Mouse (Mus musculus) lung, embryonic 16.5 days (tissue): Measurements from ENCODE around the gene Fam163b. TPM values are rescaled to one million over a fixed set of nuclear protein-coding genes. Genes with fewer than 3 reads are reported as not detected.

ENCODE experiments used
- ATAC-seq: fragments of 200-750 bp; cut with Nextera tagmentation; 2 replicates; pipeline ENCODE4 v1.8.0; 2017; ENCODE audit warnings: low read depth, mild to moderate bottlenecking, moderate library complexity
- H3K27ac ChIP-seq: fragments of 300-500 bp; sonication (generic); 2 replicates; pipeline ENCODE4 v1.5.1; 2014; ENCODE audit warnings: mild to moderate bottlenecking, control low read depth, low read length
- H3K27me3 ChIP-seq: fragments of 300-500 bp; sonication (generic); 2 replicates; pipeline ENCODE4 v1.6.1; 2014; ENCODE audit warnings: low read depth, low read length, mixed read lengths; ENCODE audit not compliant: control insufficient read depth, insufficient read depth
- H3K36me3 ChIP-seq: fragments of 300-500 bp; sonication (generic); 2 replicates; pipeline ENCODE4 v1.6.1; 2014; ENCODE audit warnings: low read length; ENCODE audit not compliant: control insufficient read depth, insufficient read depth
- H3K4me1 ChIP-seq: fragments of 300-500 bp; sonication (generic); replicated peaks from 2 replicates; pipeline ENCODE4 v1.6.1; 2014; ENCODE audit warnings: low read length, mixed read lengths; ENCODE audit not compliant: control insufficient read depth, insufficient read depth
- H3K4me2 ChIP-seq: fragments of 300-500 bp; sonication (generic); 2 replicates; pipeline ENCODE4 v1.6.1; 2014; ENCODE audit warnings: low read depth, low read length, control low read depth
- H3K4me3 ChIP-seq: fragments of 300-500 bp; sonication (generic); 2 replicates; pipeline ENCODE4 v1.5.1; 2014; ENCODE audit warnings: mild to moderate bottlenecking, low read length, control low read depth
- H3K9ac ChIP-seq: fragments of 300-500 bp; sonication (generic); 2 replicates; pipeline ENCODE4 v1.6.1; 2014; ENCODE audit warnings: low read length, control low read depth
- H3K9me3 ChIP-seq: fragments of 300-500 bp; sonication (generic); 2 replicates; pipeline ENCODE4 v1.6.1; 2016; ENCODE audit warnings: low read length; ENCODE audit not compliant: control insufficient read depth
- WGBS: fragments of 180-500 bp; shearing (Covaris S2); extraction: QIAGEN DNeasy Blood & Tissue Kit; methylation state at CpG from one replicate; pipeline ENCODE4 v1.1.7; 2014; 5-methylcytosine and 5-hydroxymethylcytosine counted together
- polyA plus RNA-seq: library from polyadenylated mRNA; unstranded; fragments of >200 nt; fragmentation: Nextera tagmentation; extraction: Ambion mirVana; gene quantifications from 2 replicates; pipeline ENCODE4 v1.2.1, GENCODE M21; 2015

The Fam163b gene
- 0.54 and 0.64 TPM in 2 replicates for polyA plus RNA-seq

DNA sequence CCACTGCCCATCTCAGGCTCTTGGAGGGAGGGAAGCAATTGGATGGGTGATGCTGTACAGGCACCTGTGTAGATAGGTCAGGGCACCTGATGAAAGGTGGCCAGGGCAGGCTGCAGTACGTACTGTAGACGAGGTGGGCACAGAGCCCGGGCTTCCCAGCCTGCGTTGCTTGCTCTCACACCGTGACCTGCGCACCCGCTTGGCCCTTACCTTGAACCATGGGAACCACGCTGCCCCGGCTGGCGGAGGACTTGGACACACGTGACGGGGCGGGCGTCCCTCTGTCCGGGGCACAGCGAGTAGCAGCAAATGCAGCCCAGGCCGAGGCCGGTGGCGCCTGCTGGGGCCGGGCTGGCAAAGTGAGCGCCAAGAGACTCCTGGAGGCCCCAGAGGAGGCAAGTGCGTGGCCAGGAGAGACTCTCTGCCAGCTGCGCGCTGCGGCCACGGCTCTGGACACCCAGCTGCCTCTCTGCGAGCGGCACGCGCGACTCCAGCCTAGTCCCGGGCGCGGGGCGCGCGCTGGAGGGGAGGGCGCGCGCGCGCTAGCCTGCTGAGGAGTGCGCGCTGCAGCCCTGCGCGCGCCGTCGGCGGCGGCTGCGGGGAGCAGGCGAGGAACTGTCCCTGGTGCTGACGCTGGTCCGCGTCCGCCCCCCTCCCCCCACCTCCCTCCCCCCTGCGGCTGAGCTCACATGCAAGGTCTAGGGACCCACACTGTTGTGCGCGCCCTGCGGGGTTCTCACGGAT is at the start of gene Fam163b:
Gene Fam163b (minus strand): TSS at position 542 of the 744 bp plus-strand sequence.
- Histone ChIP-seq H3K27ac (no peak within 1 kb of the TSS), H3K9ac (0 out of 2 replicates have a peak within 1 kb of the TSS, but pooled peaks have one; percentile 37), H3K9me3 (no peaks in the 10 kb centered on the region), H3K36me3 (no peaks in the 10 kb centered on the region), H3K4me3 (peak within 1 kb of the TSS; percentile 44), H3K4me1 (peaks cover 4% of the 10 kb centered on the region), H3K4me2 (peak within 1 kb of the TSS; percentile 70), H3K27me3 (peaks cover 24% of the 10 kb centered on the region)
- WGBS = 3% methylated on average over 38 of the region's 62 CpGs
- ATAC-seq = peak; percentile 76

- Histone ChIP-seq H3K27ac (no peak overlapping the region), H3K9ac (no peak overlapping the region), H3K4me2 (no peak overlapping the region), H3K36me3 (no peaks in the 10 kb centered on the region; the same call in 1 of the 2 replicates), H3K9me3 (no peaks in the 10 kb centered on the region), H3K4me3 (no peak overlapping the region), H3K27me3 (no peaks in the 10 kb centered on the region), H3K4me1 (no peaks in the 10 kb centered on the region)
- ATAC-seq = no peak
- 39% methylated on average over 4 of the region's 4 CpGs for WGBS
These were observed 47.7 kb upstream of the Fam163b start for GRCm38 (mm10) chr2:27189994-27190393.

DNA sequence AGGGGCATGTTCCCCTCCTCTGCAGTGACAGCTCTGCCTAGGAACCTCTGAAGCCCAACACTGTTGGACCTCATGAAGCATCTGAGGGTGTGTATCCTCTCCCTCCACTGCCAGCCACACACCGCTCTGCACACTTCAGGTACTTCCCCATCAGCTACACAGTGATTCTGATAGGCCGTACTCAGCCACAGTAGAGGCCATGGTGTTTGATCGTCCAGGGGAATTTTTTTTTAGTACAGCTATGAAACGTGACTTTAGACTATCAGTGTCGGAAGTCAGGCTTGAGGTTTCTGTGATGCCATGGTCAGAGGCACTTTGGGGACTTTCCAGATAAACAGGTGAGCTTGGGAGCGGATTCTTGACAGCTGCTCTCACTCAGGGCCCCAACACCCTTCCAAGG is 45.2 kb upstream of the Fam163b start:
- no peak overlapping the region for H3K27ac ChIP-seq
- no peak overlapping the region for H3K4me3 ChIP-seq
- no peaks in the 10 kb centered on the region for H3K27me3 ChIP-seq
- 59% methylated on average over 6 of the region's 6 CpGs for WGBS
- H3K9ac ChIP-seq = no peak overlapping the region
- ATAC-seq = no peak
- no peak overlapping the region for H3K4me2 ChIP-seq
- H3K9me3 ChIP-seq = no peaks in the 10 kb centered on the region
- no peaks in the 10 kb centered on the region for H3K36me3 ChIP-seq
- H3K4me1 ChIP-seq = peaks cover 8% of the 10 kb centered on the region; the same call in 1 of the 2 replicates

DNA sequence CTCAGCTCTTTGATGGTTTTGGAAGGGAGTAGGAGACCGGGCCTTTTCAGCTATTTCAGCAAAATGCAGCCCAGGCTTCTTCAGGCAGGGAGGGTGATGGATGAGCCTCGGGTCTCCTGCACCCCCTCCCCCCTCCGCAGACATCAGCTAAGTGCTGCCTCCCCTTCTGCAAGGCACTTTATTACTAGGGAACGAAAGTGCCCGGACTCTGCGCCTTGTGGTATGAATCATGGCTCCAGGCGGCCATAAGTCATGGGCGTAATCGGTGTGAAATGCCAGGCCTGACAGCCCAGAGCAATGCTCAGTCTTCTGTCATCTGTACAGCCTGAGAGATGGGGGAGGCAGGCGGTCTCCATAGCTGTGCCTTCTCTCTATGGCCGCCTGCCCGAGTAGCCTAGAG is 41.4 kb upstream of the Fam163b start:
- Histone ChIP-seq H3K9ac (no peak overlapping the region), H3K4me3 (no peak overlapping the region), H3K27me3 (no peaks in the 10 kb centered on the region), H3K27ac (peak overlapping the region; percentile 15; the same call in 1 of the 2 replicates), H3K4me1 (peaks cover 18% of the 10 kb centered on the region), H3K4me2 (no peak overlapping the region), H3K9me3 (no peaks in the 10 kb centered on the region), H3K36me3 (no peaks in the 10 kb centered on the region)
- 41% methylated on average over 12 of the region's 12 CpGs for whole genome bisulfite sequencing
- ATAC-seq = peak; percentile 59

- no peak overlapping the region for H3K4me3 ChIP-seq
- peak; percentile 77 for ATAC-seq
- peak overlapping the region; percentile 67 for H3K27ac ChIP-seq
- H3K4me2 ChIP-seq = no peak overlapping the region
- H3K9me3 ChIP-seq = no peaks in the 10 kb centered on the region
- WGBS = 33% methylated on average over 4 of the region's 4 CpGs
- no peaks in the 10 kb centered on the region for H3K36me3 ChIP-seq
- no peak overlapping the region for H3K9ac ChIP-seq
- H3K27me3 ChIP-seq = no peaks in the 10 kb centered on the region
- peaks cover 18% of the 10 kb centered on the region for H3K4me1 ChIP-seq
These were observed 39.6 kb upstream of the Fam163b start for GRCm38 (mm10) chr2:27181907-27182306.

GRCm38 (mm10) chr2:27179101-27179500 is 36.8 kb upstream of the Fam163b start:
- ATAC-seq = no peak
- Histone ChIP-seq H3K9me3 (no peaks in the 10 kb centered on the region), H3K27me3 (no peaks in the 10 kb centered on the region), H3K36me3 (no peaks in the 10 kb centered on the region), H3K9ac (no peak overlapping the region; the same call in 1 of the 2 replicates), H3K4me1 (peaks cover 18% of the 10 kb centered on the region), H3K27ac (no peak overlapping the region), H3K4me3 (no peak overlapping the region), H3K4me2 (no peak overlapping the region)
- WGBS = 55% methylated on average over 8 of the region's 8 CpGs

GRCm38 (mm10) chr2:27175696-27176267 is 33.5 kb upstream of the Fam163b start:
- Histone ChIP-seq H3K9ac (no peak overlapping the region), H3K27ac (no peak overlapping the region), H3K36me3 (no peaks in the 10 kb centered on the region), H3K4me1 (no peaks in the 10 kb centered on the region; the same call in 1 of the 2 replicates), H3K27me3 (no peaks in the 10 kb centered on the region; the same call in 1 of the 2 replicates), H3K9me3 (no peaks in the 10 kb centered on the region), H3K4me2 (no peak overlapping the region), H3K4me3 (no peak overlapping the region)
- WGBS = 60% methylated on average over 10 of the region's 10 CpGs
- peak; percentile 37; the same call in 1 of the 2 replicates for ATAC-seq

DNA sequence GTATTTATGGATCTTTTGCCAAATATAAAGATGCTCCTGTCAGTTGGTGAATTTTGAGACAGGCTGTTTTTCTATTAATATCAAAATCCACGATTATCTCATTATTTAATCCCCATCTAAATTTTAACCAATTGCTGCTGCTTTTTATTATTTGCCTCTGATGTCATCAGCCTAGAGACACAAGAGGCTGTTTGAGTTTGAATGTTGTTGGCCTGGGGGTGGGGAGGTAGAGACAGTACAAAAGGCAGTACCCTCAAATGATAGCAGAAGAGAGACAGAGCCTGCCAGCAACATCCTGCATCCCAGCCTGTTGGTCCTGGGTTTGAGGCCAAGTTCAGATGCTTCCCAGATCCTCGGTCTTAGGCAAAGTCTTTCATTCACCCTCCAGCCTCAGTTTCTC is 32.0 kb upstream of the Fam163b start:
- WGBS = 66% methylated on average over 2 of the region's 2 CpGs
- Histone ChIP-seq H3K4me1 (no peaks in the 10 kb centered on the region; the same call in 1 of the 2 replicates), H3K27me3 (no peaks in the 10 kb centered on the region; the same call in 1 of the 2 replicates), H3K27ac (no peak overlapping the region), H3K9ac (no peak overlapping the region), H3K4me2 (no peak overlapping the region), H3K9me3 (no peaks in the 10 kb centered on the region), H3K36me3 (no peaks in the 10 kb centered on the region), H3K4me3 (no peak overlapping the region)
- no peak for ATAC-seq

- peaks cover 7% of the 10 kb centered on the region for H3K4me1 ChIP-seq
- no peaks in the 10 kb centered on the region for H3K36me3 ChIP-seq
- 4% methylated on average over 2 of the region's 2 CpGs for WGBS
- H3K27me3 ChIP-seq = no peaks in the 10 kb centered on the region
- H3K4me3 ChIP-seq = no peak overlapping the region
- H3K4me2 ChIP-seq = no peak overlapping the region
- ATAC-seq = peak; percentile 49; the same call in 1 of the 2 replicates
- H3K27ac ChIP-seq = peak overlapping the region; percentile 62
- H3K9ac ChIP-seq = no peak overlapping the region
- no peaks in the 10 kb centered on the region for H3K9me3 ChIP-seq
These were observed 24.7 kb upstream of the Fam163b start for GRCm38 (mm10) chr2:27166999-27167398.
